Mouse (Mus musculus): ENCODE measurements around the gene Adgre4.
"Not testable (repeated sequence)": the region's sequence is repeated elsewhere in the genome, so short reads cannot be mapped to it uniquely, and the experiment has no call there.

Adgre4 gene

DNA sequence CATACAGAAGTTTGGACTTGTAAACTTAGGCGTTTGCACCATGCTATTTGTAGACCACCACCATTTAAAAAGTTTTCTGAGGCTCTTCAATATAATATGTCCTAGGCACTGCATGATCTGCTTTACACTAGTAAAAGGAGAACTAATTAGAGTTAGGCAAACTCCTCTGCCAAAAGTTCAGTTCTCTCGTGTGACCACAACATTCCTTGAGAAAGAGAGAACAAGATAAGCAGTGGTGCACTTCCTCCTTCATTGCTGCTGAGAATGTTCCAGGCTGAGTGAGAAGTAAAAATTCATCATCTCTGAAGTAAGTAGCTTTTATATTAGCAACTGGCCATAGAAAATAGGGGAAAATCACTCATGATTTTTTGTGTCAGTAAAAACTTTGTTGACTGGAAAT, at the start of gene Adgre4:
Adgre4 (plus strand) TSS at position 199 of the 400 bp plus-strand sequence.
- DNase-seq (ENCODE audit: low spot score) = no peak

DNA sequence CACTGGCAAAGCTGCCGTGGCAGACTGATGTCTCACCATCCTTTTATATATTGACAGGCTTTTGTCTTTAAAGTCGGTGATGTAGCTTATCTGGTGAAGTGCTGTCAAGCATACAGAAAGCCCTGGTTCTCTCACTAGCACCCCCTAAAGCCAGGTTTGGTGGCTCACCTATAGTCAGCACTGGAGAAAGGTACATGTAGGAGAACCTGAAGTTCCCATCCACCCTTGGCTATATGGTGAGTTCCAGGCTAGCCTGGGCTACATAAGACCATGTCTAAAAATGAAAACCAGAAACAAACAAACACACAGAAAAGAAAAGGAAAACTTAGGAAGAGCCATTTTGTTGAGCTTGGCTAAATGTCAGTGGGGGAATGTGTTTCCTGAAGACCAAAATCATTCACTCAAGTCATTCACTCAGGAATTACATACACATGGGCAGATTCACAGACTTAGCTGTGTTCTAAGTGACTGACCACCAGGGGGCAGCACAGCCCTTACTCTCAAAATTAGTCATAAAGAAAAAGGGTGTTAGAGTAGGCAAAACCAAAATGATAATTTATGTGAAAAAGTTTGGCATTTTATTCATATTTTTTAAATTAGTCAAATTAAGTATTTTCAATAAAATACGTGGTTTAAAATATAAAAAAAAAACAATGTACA, 47.5 kb upstream of the Adgre4 start:
- peak; percentile 86 for DNase-seq (ENCODE audit: low spot score)

DNA sequence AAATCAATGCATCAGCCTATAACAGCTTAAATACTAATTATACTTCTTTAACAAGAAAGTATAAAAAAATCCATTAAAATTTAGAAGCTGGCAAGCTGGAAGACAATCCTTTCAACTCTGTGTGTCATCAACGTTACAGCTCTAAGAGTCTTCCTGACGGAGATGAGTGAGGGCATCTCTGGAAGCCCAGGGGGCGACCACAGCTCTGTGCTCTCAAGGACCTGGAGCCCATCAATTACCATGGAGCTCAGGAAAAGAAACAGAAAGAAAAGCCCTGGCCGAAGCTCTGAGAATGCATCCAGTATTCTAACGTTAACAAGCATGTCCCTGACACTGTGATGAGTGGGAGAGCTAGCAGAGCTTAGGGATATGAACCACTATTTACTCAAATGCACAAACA, 46.9 kb upstream of the Adgre4 start:
- DNase-seq (ENCODE audit: low spot score) = no peak

DNA sequence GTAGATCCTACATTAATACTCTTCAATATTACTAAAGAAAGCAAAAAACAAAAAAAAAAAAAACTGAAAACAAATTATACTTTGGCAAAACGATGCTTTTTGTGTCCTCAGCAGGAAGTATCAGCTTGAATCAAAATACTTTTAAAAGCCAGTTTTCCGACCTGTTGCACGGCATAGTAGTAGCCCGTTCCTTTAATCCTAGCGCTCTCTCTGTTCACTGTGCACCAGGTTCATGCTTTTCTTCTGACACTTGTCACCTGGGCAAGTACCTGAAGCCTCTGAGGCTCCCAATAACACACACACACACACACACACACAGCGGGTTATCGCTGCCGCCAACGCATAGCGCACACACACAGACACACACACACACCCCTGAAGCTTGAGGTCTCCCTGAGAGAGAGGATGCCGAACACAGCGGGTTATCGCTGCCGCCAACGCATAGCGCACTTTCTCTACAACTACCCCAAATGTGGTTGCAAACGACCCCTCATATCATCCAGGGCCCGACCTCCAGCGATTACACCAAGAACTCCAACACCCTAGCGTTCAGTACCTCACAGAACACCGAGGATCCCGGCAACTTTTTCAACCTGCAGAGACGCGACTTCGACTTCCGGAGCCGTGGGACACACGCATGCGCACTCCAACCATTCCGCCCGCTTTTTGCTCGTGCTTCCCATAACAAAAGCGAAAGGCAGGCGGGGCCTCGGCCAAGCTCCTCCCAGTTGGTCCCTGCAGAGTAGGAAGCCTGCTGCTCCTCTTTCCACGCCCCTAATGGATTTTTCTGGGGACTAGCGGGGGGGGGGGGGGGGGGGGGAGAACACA, 37.6 kb upstream of the Adgre4 start, which contains the start of gene Pot1b:
Pot1b (minus strand) TSS at position 645 of the 828 bp plus-strand sequence.
- peak; percentile 99 for DNase-seq (ENCODE audit: low spot score)

DNA sequence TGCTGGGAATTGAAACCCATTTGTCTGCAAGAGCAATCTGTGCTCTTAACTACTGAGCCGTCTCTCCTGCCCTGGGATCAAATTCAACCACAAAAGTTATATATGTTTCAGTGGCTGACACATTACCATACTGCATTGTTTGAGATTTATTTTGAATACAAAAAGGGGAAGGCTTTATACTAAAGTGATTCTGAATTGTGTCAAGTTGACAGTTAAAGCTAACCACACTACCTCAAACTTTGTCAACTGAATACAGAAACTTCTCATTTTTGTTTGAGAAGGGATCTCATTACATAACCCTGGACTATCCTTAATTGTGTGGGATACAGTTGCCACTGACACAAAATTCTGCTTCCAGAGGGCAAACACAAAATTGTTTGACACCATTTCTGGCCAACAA, 28.5 kb upstream of the Adgre4 start:
- DNase-seq (ENCODE audit: low spot score) = no peak

DNA sequence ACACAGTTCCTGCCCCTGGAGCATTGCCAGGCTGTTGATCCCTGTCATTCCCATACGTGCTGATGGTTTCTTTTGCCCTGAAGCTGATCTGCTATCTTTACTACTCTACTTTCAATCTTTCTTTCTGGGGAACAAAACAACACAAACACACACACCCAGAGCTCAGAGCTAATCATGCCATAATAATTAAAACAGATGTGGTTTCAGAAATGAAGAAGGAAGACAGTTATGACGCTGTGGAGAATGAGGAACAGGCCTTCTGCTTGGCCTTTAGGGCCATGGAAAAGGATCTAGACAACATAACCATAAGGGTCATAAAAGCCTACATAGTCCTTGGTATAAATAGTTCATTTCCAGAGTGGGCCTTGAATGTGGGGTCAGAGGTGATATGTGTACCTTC, 27.5 kb upstream of the Adgre4 start:
- no peak for DNase-seq (ENCODE audit: low spot score)

DNA sequence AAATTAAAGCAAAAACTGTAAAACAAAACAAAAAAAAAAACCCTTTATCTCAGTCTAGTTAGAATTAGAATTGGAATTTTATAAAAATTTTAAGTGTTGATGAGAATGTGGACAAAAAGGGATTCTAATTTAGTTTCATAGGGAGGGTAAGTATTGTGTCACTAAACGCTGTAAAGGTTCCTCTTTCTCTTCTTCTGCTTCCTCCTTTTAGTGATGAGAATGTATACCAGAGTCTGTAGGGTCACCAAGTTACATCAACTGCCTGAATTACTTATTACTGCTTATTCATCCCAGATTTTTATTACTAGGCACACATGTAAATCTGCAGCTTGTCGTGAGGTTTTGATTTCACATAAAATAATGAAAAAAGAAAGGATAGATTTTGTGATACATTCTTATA, 23.6 kb upstream of the Adgre4 start:
- DNase-seq (ENCODE audit: low spot score) = no peak

DNA sequence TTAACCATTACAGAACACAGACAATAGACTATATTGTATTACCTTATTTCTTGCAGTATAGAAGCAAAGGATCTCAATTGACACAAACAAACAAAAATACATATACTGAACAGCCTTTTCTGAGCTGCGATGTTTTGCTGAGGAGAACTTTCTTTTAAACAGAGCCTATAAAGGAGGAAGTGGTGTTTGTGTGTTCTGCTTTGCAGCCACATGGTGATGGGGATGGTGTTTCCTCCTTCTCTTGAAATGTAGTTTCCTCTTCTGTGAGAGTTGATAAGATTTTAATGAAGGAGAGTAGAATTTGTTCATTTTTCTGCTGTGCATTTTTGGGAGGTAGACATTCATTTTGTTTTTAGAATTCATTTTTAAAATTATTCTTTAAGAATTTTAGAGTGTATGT, 13.1 kb upstream of the Adgre4 start:
- DNase-seq (ENCODE audit: low spot score) = no peak

DNA sequence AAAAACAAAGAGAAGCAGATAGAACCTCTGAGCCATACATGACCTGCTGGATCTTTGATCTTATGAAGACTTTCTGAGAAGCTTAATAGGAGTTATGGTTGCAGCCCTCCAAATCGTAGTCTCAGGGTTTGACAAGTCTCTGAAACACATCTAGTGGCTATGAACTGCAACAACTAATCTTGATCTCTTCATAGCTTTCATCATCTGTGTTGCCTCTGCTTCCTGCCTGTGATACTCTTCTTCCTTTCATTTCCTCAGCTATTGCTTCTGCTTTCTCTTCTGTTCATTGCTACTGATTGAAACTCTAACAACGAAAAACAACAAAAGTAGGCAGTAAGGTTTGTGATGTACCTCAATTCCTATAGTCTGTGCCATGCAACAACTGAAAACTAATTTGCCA, 1.4 kb downstream of the Adgre4 start:
- no peak for DNase-seq (ENCODE audit: low spot score)

DNA sequence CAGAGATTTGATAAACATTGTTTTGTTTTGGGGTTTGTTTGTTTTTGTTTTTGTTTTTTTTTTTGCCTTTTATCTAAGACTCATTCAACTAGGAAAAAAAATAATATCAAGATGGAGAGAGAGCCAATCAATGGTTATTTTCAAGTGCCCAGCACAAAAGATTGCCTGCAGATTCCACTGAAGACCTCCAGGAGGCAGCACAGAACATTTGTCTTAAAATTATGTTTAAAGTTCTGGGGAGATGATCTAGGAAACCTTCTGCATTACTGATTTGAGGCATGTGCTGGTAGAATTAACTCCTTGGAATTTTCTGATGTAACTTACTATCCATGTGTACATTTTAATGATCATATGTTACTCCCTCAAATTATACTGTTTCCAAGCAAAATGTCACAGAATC, 63.9 kb downstream of the Adgre4 start:
- DNase-seq (ENCODE audit: low spot score) = no peak

DNA sequence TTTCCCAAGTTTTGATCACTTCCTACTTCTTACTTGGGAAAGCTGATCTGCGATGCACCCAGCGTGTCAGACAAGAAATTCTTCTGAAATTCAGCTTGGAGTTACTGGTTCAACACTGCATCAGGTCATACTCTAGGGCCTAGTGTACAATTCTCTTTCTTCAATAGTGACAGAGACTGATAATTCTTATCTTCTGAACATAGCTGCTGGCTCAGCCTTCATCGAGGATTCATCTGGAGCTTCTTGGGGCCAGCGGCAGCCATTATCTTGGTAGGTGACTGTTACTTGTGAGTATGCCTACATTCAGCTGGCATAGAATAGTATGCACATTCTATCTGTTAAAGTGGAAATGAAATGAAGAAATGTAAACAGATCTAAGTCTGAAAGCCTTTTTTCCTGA, 67.1 kb downstream of the Adgre4 start:
- DNase-seq (ENCODE audit: low spot score) = no peak

DNA sequence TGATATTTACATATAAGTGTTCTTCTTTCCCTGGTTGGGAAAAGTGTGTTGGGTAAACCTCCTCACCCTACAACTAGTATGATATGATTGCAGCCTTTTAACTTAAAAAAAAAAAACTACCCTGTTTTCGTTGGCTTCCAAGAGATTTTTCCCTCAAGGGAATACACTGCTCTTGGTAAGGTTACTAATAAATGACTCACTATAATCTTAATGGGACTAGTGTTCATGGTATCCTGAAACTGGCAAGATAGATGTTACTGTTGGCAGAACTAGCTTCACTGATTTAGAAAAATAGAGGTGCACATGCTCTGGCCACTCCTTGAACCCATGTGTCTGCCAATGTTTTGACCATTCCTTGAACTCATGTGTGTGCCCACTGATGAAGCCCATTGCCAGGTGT, 71.8 kb downstream of the Adgre4 start:
- no peak for DNase-seq (ENCODE audit: low spot score)

DNA sequence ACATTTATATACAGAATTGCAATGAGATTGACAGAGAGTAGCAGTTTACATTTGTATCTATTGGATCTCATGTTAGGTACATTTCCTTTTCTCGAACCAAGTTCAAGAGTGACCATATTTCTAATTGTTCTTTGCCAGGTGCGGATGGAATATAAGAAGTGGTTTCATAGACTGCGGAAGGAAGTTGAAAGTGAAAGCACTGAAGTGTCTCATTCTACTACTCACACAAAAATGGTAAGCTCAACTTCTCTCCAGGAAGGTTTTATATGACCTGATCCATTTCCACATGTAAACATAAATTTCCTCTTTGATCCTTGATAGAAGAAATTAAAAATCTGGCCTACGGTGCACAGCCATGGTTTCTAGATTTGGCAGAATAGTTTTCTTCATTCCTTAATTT, 93.3 kb downstream of the Adgre4 start:
- DNase-seq (ENCODE audit: low spot score) = no peak

DNA sequence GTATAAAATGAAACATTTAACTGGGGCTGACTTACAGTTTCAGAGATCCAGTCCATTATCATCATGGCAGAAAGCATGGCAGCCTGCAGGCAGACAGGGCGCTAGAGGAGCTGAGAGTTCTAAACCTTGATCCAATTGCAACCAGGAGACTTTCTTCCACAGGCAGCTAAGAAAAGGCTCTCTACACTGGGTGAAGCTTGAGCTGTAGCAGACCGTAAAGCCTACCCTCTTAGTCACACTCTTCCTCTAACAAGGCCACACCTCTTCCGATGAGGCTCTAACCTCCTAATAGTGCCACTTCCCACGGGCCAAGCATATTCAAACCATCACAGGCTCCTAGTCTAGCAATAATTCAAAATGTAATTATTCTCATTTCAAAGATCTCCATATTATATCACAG, 127.4 kb downstream of the Adgre4 start:
- no peak for DNase-seq (ENCODE audit: low spot score)

DNA sequence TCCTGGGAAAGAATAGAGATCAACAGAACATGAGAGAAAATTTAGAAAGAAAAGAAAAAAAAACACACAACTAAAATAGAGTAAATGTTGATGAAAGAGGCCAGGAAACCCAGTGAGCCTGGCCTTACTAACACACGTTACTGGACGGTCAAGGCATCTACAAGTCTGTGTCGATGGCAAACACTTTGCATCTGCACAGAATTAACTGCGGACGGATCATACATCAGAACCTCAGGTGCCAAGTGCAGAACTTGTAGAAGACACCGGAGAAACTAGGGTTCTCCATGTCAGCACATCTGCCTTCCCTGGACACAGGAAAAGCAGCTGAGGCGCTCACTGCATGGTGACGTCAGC, 128.5 kb downstream of the Adgre4 start:
- DNase-seq (ENCODE audit: low spot score) = not testable (repeated sequence)

DNA sequence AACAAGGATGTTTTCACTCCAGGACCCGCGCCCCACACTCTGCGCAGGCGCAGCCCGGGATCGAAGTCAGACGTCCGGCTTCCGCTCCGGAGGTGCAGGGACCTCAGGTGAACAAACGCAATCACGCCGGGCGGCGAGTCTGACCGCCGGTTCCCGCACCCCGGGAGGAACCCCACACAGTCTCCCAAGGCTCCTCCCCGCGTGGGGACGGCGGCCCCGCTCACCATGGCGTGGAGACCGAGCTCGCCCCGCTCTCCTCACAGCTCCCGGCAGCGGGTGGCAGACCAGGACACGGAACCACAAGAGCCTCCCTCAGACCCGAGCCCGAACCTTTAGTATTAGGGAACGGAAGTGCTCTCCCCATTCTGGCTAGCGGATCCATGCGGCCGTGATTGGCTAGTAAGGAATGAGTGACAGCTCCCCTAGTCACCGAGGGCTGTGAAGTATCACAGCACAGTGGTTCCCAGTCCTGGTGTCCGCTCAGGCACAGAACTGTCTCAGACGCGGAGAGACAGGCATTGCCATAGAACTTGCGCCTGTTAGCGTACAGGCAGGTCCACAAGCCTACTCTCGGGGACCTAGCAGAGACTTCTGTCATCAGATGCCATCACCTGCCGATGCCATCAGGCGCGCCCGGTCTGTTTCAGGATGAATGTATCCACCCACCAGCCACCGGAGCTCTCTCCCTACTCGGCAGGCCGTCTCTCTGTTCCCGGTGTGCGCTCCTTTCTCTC, 129.0 kb downstream of the Adgre4 start, which contains the start of gene Zfp119a:
Zfp119a (minus strand) TSS at position 295 of the 734 bp plus-strand sequence.
- DNase-seq (ENCODE audit: low spot score) = peak; percentile 73

DNA sequence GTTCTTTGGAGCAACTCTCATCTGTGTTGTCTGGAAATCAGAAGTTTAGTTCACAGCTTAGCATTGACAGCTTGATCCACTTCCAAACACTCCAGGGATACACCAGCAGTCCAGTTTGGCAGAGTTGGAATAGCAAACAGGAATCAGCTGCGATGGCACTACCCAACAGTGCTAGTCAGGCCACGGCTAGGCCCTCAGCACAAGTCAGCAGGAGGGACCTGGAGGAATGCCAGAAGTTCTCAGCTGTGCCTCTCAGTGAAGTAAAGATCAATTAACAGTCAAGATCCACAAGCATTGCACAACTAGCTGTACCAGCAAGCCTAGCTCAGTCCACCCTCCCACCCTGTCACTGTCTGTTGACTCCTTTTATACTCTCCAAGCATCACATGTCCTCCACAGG, 133.8 kb downstream of the Adgre4 start:
- DNase-seq (ENCODE audit: low spot score) = no peak

DNA sequence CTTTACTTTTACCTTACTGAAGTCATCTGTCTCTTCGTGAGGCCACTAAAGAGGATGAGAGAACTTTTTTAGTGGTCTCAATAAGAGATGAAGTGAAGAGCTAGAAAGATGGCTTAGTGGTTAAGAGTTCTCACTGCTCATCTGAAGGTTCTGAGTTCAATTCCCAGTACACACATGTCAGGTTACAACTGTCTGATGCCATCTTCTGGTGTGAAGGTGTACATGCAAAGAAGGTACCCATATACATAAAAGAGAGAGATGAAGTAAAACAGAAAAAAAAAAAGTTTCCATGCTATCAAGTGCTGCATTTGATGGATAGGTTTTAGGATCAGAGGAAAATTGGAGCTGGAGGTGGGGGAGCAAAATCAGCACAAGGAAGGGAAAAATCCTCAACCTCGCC, 135.1 kb downstream of the Adgre4 start:
- no peak for DNase-seq (ENCODE audit: low spot score)

DNA sequence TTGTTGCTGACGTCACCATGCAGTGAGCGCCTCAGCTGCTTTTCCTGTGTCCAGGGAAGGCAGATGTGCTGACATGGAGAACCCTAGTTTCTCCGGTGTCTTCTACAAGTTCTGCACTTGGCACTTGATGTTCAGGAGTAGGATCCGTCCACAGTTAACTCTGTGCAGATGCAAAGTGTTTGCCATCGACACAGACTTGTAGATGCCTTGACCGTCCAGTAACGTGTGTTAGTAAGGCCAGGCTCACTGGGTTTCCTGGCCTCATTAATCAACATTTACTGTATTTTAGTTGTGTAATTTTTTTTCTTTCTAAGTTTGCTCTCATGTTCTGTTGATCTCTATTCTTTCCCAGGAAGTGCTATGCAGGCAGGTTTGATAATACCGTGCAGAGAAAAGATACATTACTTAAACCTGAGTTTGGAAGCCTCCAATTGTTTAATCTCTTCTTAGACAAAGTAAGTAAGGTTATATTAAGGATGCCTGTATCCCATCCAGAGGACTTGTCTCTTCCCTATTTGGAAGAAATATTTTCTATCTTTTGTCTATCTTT, 142.7 kb downstream of the Adgre4 start:
- not testable (repeated sequence) for DNase-seq (ENCODE audit: low spot score)

DNA sequence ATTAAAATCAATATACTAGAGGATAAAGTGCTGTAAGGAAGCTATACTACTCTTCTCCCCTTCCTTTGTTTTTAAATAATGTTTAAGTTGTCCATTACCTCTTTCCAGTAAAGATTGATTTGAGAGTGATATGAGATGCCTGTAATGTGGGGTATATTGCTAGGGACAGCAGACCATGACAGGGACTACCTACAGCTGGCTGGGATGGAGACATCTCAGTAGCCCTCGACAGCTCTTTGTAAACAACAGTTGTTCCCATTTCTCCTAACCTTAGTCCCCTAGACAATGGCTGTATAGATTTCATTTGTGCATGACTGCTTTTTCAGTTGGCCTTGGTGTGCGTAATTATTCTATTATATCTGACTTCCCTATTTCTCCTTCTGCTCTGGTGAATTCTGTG, 153.3 kb downstream of the Adgre4 start:
- DNase-seq (ENCODE audit: low spot score) = no peak

Data from testis, postnatal 10 days (tissue).